Mouse (Mus musculus): ENCODE data around the gene D430041D05Rik.

DNA sequence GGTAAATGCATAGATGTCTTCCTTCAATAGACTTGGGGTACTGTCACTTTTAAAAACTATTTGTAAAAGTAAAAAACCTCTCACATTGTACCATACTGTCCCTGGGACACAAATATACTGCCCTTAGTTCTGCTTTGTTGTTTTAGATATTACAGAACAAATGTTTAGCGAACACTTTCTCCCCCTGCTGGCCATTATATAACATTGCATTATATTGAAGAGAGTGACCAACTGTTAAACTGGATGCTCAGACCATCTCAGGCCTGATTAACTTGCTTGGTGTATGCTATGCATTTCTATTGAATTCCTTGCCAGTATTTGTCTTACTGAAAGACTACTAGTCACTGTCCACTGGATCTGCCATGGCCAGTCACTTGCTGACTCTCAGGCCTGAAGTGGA, 11.4 kb upstream of the D430041D05Rik start:
- no peak for TF ChIP-seq POLR2A (IDR thresholded peaks at IDR 0.05; ENCODE audit: borderline replicate concordance, low read depth, low read length)
- no peak for TF ChIP-seq CTCF (IDR thresholded peaks at IDR 0.05; ENCODE audit: low read depth, low read length)
